Mouse (Mus musculus): Measurements from ENCODE around the gene Grin2b. TPM values are rescaled to one million over a fixed set of nuclear protein-coding genes. Genes with fewer than 3 reads are reported as not detected.

Grin2b gene
- polyA plus RNA-seq, 1 experiment from 2014 or later, result 1.2 TPM

- no peak for ATAC-seq (ENCODE audit: low FRiP score)
- no peaks in the 10 kb centered on the region for H3K36me3 ChIP-seq (ENCODE audit: control insufficient read depth, insufficient read depth, low read length)
- H3K9me3 ChIP-seq (ENCODE audit: control insufficient read depth, low read length), result no peaks in the 10 kb centered on the region
- H3K4me1 ChIP-seq (ENCODE audit: control insufficient read depth, insufficient read depth, low read length), result no peaks in the 10 kb centered on the region; the same call in 1 of the 2 replicates
- WGBS, result 79% methylated on average over 13 of the region's 13 CpGs
- no peak overlapping the region for H3K4me2 ChIP-seq
- H3K27ac ChIP-seq (ENCODE audit: low read depth, low read length), result no peak overlapping the region
- no peak overlapping the region for H3K9ac ChIP-seq (ENCODE audit: low read length)
- DNase-seq (ENCODE audit: low spot score, missing footprints), result no peak
- no peak overlapping the region for H3K4me3 ChIP-seq (ENCODE audit: low read depth, low read length)
- no peaks in the 10 kb centered on the region for H3K27me3 ChIP-seq (ENCODE audit: control insufficient read depth, insufficient read depth, low read length)
Observed at GRCm38 (mm10) chr6:135798202-135798992, 374.9 kb downstream of the Grin2b start.

- 86% methylated on average over 10 of the region's 10 CpGs for WGBS
- Histone ChIP-seq H3K4me2 (no peak overlapping the region), H3K27me3 (ENCODE audit: control insufficient read depth, insufficient read depth, low read length) (no peaks in the 10 kb centered on the region), H3K4me3 (ENCODE audit: low read depth, low read length) (no peak overlapping the region), H3K9ac (ENCODE audit: low read length) (no peak overlapping the region), H3K4me1 (ENCODE audit: control insufficient read depth, insufficient read depth, low read length) (no peaks in the 10 kb centered on the region; the same call in 1 of the 2 replicates), H3K27ac (ENCODE audit: low read depth, low read length) (no peak overlapping the region), H3K9me3 (ENCODE audit: control insufficient read depth, low read length) (no peaks in the 10 kb centered on the region), H3K36me3 (ENCODE audit: control insufficient read depth, insufficient read depth, low read length) (no peaks in the 10 kb centered on the region)
- ATAC-seq (ENCODE audit: low FRiP score), result no peak
- no peak for DNase-seq (ENCODE audit: low spot score, missing footprints)
Observed at GRCm38 (mm10) chr6:135797371-135798033, 375.8 kb downstream of the Grin2b start.

DNA sequence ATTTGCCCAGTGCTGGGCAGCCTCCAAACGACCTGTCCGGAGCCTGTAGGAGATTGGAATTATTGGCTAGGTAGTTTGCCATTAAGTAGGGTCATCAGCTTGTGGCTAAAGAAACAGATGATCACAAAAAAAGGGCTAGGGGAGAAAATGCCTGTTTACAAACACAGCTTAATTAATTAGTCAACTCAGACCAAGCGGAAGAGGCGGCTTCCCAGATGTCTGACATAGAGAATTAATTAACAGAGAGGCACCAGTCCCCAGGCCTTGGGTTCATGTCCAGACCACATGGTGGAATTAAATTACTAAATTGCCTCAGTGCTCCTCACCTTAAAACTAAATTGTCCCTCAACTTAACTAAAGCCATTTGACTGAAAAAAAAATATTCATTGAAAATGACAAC lies 376.4 kb downstream of the Grin2b start:
- no peak overlapping the region for H3K4me2 ChIP-seq
- 87% methylated on average over 4 of the region's 4 CpGs for WGBS
- H3K36me3 ChIP-seq (ENCODE audit: control insufficient read depth, insufficient read depth, low read length), result no peaks in the 10 kb centered on the region
- H3K27me3 ChIP-seq (ENCODE audit: control insufficient read depth, insufficient read depth, low read length), result no peaks in the 10 kb centered on the region
- H3K27ac ChIP-seq (ENCODE audit: low read depth, low read length), result no peak overlapping the region
- no peak overlapping the region for H3K9ac ChIP-seq (ENCODE audit: low read length)
- ATAC-seq (ENCODE audit: low FRiP score), result no peak
- H3K4me3 ChIP-seq (ENCODE audit: low read depth, low read length), result no peak overlapping the region
- DNase-seq (ENCODE audit: low spot score, missing footprints), result no peak
- no peaks in the 10 kb centered on the region; the same call in 1 of the 2 replicates for H3K4me1 ChIP-seq (ENCODE audit: control insufficient read depth, insufficient read depth, low read length)
- no peaks in the 10 kb centered on the region for H3K9me3 ChIP-seq (ENCODE audit: control insufficient read depth, low read length)

DNA sequence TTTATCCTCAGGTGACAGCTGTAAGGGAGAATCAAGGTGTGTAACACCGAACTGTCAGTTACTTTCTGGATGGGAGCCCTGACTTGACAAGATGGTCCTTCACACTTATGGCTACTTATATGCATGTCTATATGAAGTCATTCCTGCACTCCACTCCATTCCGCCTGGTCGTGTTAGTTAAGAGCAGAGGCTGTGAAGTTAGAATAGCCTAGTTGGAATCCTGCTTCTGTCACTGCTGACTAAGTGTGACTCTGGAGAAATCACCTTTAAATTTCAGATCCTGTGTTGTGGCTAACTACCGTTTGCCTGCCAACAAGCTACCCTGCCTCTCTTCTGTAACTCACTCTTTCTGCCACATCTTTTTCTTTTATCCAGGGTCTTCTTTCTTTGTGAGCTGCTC lies 381.9 kb downstream of the Grin2b start:
- 96% methylated on average over 4 of the region's 4 CpGs for WGBS
- no peak for DNase-seq (ENCODE audit: low spot score, missing footprints)
- no peaks in the 10 kb centered on the region for H3K4me1 ChIP-seq (ENCODE audit: control insufficient read depth, insufficient read depth, low read length)

DNA sequence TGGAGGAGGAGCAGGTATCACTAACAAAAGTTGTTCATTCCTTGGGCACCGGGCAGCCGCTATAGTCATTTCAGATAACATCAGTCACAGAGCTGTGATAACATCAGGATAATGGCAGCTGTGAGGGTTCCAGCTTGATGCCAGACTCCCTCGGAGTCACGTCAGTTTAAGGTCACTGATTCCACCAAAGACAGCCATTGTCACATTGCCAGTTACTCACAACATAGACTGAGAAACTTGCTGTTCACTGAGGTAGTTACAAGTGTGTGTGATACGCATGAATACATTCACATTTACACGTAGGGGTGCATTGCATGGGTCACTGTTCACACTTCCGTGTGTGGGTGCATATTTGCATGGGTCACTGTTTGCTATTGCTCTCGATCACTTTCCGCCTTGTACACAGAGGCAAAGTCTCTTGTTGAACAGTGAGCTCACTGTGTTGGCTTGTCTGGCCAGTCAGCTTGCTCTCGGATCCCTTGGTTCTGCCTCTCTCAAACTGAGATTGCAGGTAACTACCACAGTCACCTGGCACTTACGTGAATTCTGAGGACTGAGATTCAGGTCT lies 383.6 kb downstream of the Grin2b start:
- Histone ChIP-seq H3K9ac (ENCODE audit: low read length) (no peak overlapping the region), H3K9me3 (ENCODE audit: control insufficient read depth, low read length) (no peaks in the 10 kb centered on the region), H3K4me3 (ENCODE audit: low read depth, low read length) (no peak overlapping the region), H3K36me3 (ENCODE audit: control insufficient read depth, insufficient read depth, low read length) (no peaks in the 10 kb centered on the region), H3K4me1 (ENCODE audit: control insufficient read depth, insufficient read depth, low read length) (no peaks in the 10 kb centered on the region), H3K27ac (ENCODE audit: low read depth, low read length) (no peak overlapping the region), H3K27me3 (ENCODE audit: control insufficient read depth, insufficient read depth, low read length) (no peaks in the 10 kb centered on the region), H3K4me2 (no peak overlapping the region)
- no peak for ATAC-seq (ENCODE audit: low FRiP score)
- 84% methylated on average over 11 of the region's 11 CpGs for WGBS
- DNase-seq (ENCODE audit: low spot score, missing footprints), result no peak

More for the DNA sequence above, 381.9 kb downstream of the Grin2b start:
- H3K4me3 ChIP-seq (ENCODE audit: low read depth, low read length), result no peak overlapping the region
- no peaks in the 10 kb centered on the region for H3K36me3 ChIP-seq (ENCODE audit: control insufficient read depth, insufficient read depth, low read length)
- no peak overlapping the region for H3K27ac ChIP-seq (ENCODE audit: low read depth, low read length)
- no peaks in the 10 kb centered on the region for H3K27me3 ChIP-seq (ENCODE audit: control insufficient read depth, insufficient read depth, low read length)
- H3K4me2 ChIP-seq, result no peak overlapping the region
- no peak overlapping the region for H3K9ac ChIP-seq (ENCODE audit: low read length)
- H3K9me3 ChIP-seq (ENCODE audit: control insufficient read depth, low read length), result no peaks in the 10 kb centered on the region
- ATAC-seq (ENCODE audit: low FRiP score), result no peak

- H3K4me3 ChIP-seq (ENCODE audit: low read depth, low read length), result no peak overlapping the region
- ATAC-seq (ENCODE audit: low FRiP score), result no peak
- no peaks in the 10 kb centered on the region for H3K27me3 ChIP-seq (ENCODE audit: control insufficient read depth, insufficient read depth, low read length)
- no peaks in the 10 kb centered on the region for H3K4me1 ChIP-seq (ENCODE audit: control insufficient read depth, insufficient read depth, low read length)
- WGBS, result 74% methylated on average over 2 of the region's 2 CpGs
- H3K9me3 ChIP-seq (ENCODE audit: control insufficient read depth, low read length), result no peaks in the 10 kb centered on the region
- no peak overlapping the region for H3K4me2 ChIP-seq
- H3K27ac ChIP-seq (ENCODE audit: low read depth, low read length), result no peak overlapping the region
- no peak overlapping the region for H3K9ac ChIP-seq (ENCODE audit: low read length)
- DNase-seq (ENCODE audit: low spot score, missing footprints), result no peak
- H3K36me3 ChIP-seq (ENCODE audit: control insufficient read depth, insufficient read depth, low read length), result no peaks in the 10 kb centered on the region
Observed at GRCm38 (mm10) chr6:135774670-135775069, 398.6 kb downstream of the Grin2b start.

GRCm38 (mm10) chr6:135767572-135767971 lies 405.7 kb downstream of the Grin2b start:
- Histone ChIP-seq H3K27me3 (ENCODE audit: control insufficient read depth, insufficient read depth, low read length) (no peaks in the 10 kb centered on the region), H3K27ac (ENCODE audit: low read depth, low read length) (no peak overlapping the region), H3K36me3 (ENCODE audit: control insufficient read depth, insufficient read depth, low read length) (no peaks in the 10 kb centered on the region), H3K9ac (ENCODE audit: low read length) (no peak overlapping the region), H3K9me3 (ENCODE audit: control insufficient read depth, low read length) (no peaks in the 10 kb centered on the region), H3K4me1 (ENCODE audit: control insufficient read depth, insufficient read depth, low read length) (no peaks in the 10 kb centered on the region), H3K4me3 (ENCODE audit: low read depth, low read length) (no peak overlapping the region), H3K4me2 (no peak overlapping the region)
- ATAC-seq (ENCODE audit: low FRiP score), result no peak
- WGBS, result 86% methylated on average over 8 of the region's 8 CpGs
- DNase-seq (ENCODE audit: low spot score, missing footprints), result no peak

GRCm38 (mm10) chr6:135758735-135759134 lies 414.6 kb downstream of the Grin2b start:
- WGBS, result 33% methylated on average over 1 of the region's 1 CpGs
- no peaks in the 10 kb centered on the region for H3K27me3 ChIP-seq (ENCODE audit: control insufficient read depth, insufficient read depth, low read length)
- no peak overlapping the region for H3K4me2 ChIP-seq
- no peaks in the 10 kb centered on the region for H3K36me3 ChIP-seq (ENCODE audit: control insufficient read depth, insufficient read depth, low read length)
- ATAC-seq (ENCODE audit: low FRiP score), result no peak
- H3K27ac ChIP-seq (ENCODE audit: low read depth, low read length), result no peak overlapping the region
- no peak overlapping the region for H3K4me3 ChIP-seq (ENCODE audit: low read depth, low read length)
- no peak overlapping the region for H3K9ac ChIP-seq (ENCODE audit: low read length)
- H3K4me1 ChIP-seq (ENCODE audit: control insufficient read depth, insufficient read depth, low read length), result peaks cover 4% of the 10 kb centered on the region; the same call in 1 of the 2 replicates
- no peak for DNase-seq (ENCODE audit: low spot score, missing footprints)
- H3K9me3 ChIP-seq (ENCODE audit: control insufficient read depth, low read length), result no peaks in the 10 kb centered on the region

- Histone ChIP-seq H3K4me1 (ENCODE audit: control insufficient read depth, insufficient read depth, low read length) (peaks cover 4% of the 10 kb centered on the region; the same call in 1 of the 2 replicates), H3K36me3 (ENCODE audit: control insufficient read depth, insufficient read depth, low read length) (no peaks in the 10 kb centered on the region), H3K4me2 (no peak overlapping the region), H3K4me3 (ENCODE audit: low read depth, low read length) (no peak overlapping the region), H3K9ac (ENCODE audit: low read length) (no peak overlapping the region), H3K27ac (ENCODE audit: low read depth, low read length) (no peak overlapping the region), H3K9me3 (ENCODE audit: control insufficient read depth, low read length) (no peaks in the 10 kb centered on the region), H3K27me3 (ENCODE audit: control insufficient read depth, insufficient read depth, low read length) (no peaks in the 10 kb centered on the region)
- 65% methylated on average over 1 of the region's 1 CpGs for WGBS
- ATAC-seq (ENCODE audit: low FRiP score) (no peak), DNase-seq (ENCODE audit: low spot score, missing footprints) (no peak)
Observed at GRCm38 (mm10) chr6:135756075-135756474, 417.2 kb downstream of the Grin2b start.

Data from midbrain, embryonic 11.5 days (tissue).